Mouse (Mus musculus) lung, adult 2 months (tissue): ENCODE results near the gene Adcy1.

Experiments used
- CTCF ChIP-seq: fragments of 200-500 bp; IDR thresholded peaks from 2 replicates; pipeline ENCODE4 v1.5.1; 2011; ENCODE audit warnings: mild to moderate bottlenecking, low read length, control low read depth; ENCODE audit not compliant: insufficient read depth
- POLR2A ChIP-seq: fragments of 200-500 bp; IDR thresholded peaks from 2 replicates; pipeline ENCODE4 v1.6.1; 2011; ENCODE audit warnings: low read depth, mild to moderate bottlenecking, control low read depth, low read length, borderline replicate concordance; ENCODE audit errors: extremely low read depth

DNA sequence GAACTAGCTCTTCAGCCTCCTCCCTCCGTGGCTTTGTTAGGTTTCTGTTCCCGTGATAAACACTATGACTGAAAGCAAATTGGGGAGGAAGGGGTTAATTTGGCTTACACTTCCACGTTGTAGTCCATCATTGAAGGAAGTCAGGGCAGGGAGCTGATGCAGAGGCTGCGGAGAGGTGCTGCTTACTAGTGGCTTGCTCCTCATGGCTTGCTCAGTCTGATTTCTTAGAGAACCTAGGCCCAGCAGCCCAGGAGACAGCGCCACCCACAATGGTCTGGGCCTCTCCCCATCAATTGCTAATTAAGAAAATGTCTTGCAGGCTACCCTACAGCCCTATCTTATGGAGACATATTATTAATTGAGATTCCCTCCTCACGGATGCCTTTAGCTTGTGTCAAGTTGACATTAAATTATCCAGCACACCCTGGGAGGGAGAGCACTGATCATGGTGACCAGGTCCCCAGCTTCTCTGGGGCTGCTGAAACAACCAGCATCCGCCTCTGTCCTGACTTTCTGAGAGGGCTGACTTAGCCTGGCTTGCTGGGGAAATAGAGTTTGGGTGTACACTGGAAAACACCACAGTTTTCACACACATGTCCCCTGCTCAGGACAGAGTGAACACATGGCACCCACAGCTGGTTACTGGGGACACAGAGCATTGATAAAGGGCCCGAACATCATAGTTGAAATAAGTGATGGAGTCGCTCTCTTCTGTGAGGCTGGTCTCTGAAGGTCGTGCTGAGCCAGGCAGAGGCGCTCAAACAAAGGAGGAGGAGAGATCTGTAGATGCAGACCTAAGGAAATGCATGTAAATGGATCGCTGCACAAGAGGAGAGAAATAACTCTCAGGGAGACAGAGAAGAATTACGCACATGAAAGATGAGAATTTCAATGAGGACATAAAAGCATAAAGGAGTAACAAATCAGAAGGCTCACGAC, 39.2 kb downstream of the Adcy1 start:
- no peak for TF ChIP-seq POLR2A
- TF ChIP-seq CTCF, result no peak
